In the genomic region with DNA sequence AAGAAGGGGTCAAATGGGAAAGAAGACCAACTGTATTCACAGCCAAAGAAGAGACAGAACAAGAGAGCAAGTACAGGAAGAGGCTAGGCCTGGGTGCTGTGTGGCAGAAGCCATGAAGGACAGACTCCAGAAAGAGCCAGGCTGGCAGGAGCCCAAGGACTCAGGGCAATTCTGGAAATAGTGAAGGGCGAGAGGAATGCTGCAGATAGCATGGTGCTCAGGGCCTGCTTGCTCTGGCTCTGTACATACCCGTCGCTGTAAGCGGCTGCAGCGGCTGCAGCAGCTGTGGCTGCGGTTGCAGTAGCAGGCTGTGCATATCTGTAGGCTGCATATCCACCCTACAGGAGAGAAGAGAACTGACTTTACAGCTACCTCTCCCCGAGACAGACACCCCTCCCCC, we compare ENCODE assay signal across 16 mouse cellular contexts. TPM values are rescaled to one million over a fixed set of nuclear protein-coding genes. Genes with fewer than 3 reads are reported as not detected.
DNase-seq lines count a peak whose midpoint lies in the region; ATAC-seq and TF ChIP-seq lines count a peak whose summit lies in the region.
"Had no signal": no experiment of that assay in that cellular context is flagged by ENCODE, and none has a peak within 500 bp of the region (broad histone marks: within the 10 kb centered on the region; RNA-seq: fewer than 3 reads in every experiment).

No protein-coding gene starts in this region.

- no peak overlapping the region for H3K27ac ChIP-seq in testis, adult 2 months (ENCODE audit: control insufficient read depth, insufficient read depth, low read depth, low read length)
- peak overlapping the region; percentile 89 for H3K27ac ChIP-seq in heart, embryonic 12.5 days (ENCODE audit: poor library complexity, severe bottlenecking)
- H3K27ac ChIP-seq in stomach, postnatal 0 days (replicated peaks): no peak overlapping the region
- H3K27ac ChIP-seq: hindbrain, embryonic 10.5 days; kidney, postnatal 0 days had no signal

- peak; percentile 18; the same call in 1 of the 2 replicates for ATAC-seq in frontal cortex, adult (ENCODE audit: low TSS enrichment)
- peak; percentile 18; the same call in 1 of the 2 replicates for ATAC-seq in heart, embryonic 12.5 days (ENCODE audit: insufficient number of reproducible peaks, low FRiP score)
- no peak for ATAC-seq in stomach, postnatal 0 days (ENCODE audit: low FRiP score, low TSS enrichment)
- ATAC-seq: midbrain, embryonic 16.5 days had no signal

- H3K4me1 ChIP-seq in testis, adult 2 months (ENCODE audit: control insufficient read depth, insufficient read depth, low read length): peaks cover 1% of the 10 kb centered on the region; the same call in 1 of the 2 replicates
- peaks cover 33% of the 10 kb centered on the region for H3K4me1 ChIP-seq in heart, embryonic 12.5 days (replicated peaks)
- H3K4me1 ChIP-seq in stomach, postnatal 0 days (replicated peaks; ENCODE audit: control insufficient read depth, insufficient read depth): no peaks in the 10 kb centered on the region

- H3K4me2 ChIP-seq in heart, embryonic 12.5 days: 0 out of 2 replicates have a peak overlapping the region, but pooled peaks have one; percentile 5
- H3K4me2 ChIP-seq in stomach, postnatal 0 days (replicated peaks; ENCODE audit: low read depth): no peak overlapping the region
- H3K4me2 ChIP-seq: liver, embryonic 11.5 days had no signal

- no peaks in the 10 kb centered on the region for H3K9me3 ChIP-seq in heart, embryonic 12.5 days (replicated peaks)
- no peaks in the 10 kb centered on the region for H3K9me3 ChIP-seq in stomach, postnatal 0 days (ENCODE audit: control insufficient read depth, low read length)
- H3K9me3 ChIP-seq: hindbrain, embryonic 10.5 days had no signal

- WGBS in heart, embryonic 12.5 days: 27% methylated on average over 7 of the region's 7 CpGs
- 84% methylated on average over 7 of the region's 7 CpGs for WGBS in stomach, postnatal 0 days

- no peak for TF ChIP-seq CTCF in testis, adult 2 months (IDR thresholded peaks at IDR 0.05; ENCODE audit: control insufficient read depth, insufficient read depth, insufficient replicate concordance, low read depth, low read length)
- TF ChIP-seq CTCF in stomach, postnatal 0 days (IDR thresholded peaks at IDR 0.05; ENCODE audit: low read depth): no peak

- TF ChIP-seq POLR2A in testis, adult 2 months (IDR thresholded peaks at IDR 0.05; ENCODE audit: control insufficient read depth, low read depth, low read length): no peak

- no peak for DNase-seq in frontal cortex, postnatal 25 days (ENCODE audit: low spot score in 2 of 2)
- no peak for DNase-seq in testis, postnatal 14 days (ENCODE audit: low spot score)
- DNase-seq in urinary bladder, postnatal 10 days (ENCODE audit: low spot score): no peak
- DNase-seq in frontal cortex, postnatal 14 days (ENCODE audit: low spot score in 2 of 2): no peak
- no peak for DNase-seq in stomach, postnatal 0 days (ENCODE audit: low spot score)
- DNase-seq: embryo, embryonic 11 days; lung, postnatal 4 days; thymus, postnatal 14 days had no signal

- no peaks in the 10 kb centered on the region for H3K27me3 ChIP-seq in testis, adult 2 months (ENCODE audit: control insufficient read depth, insufficient read depth, low read length)
- H3K27me3 ChIP-seq in heart, embryonic 12.5 days (replicated peaks): no peaks in the 10 kb centered on the region
- no peaks in the 10 kb centered on the region for H3K27me3 ChIP-seq in stomach, postnatal 0 days (ENCODE audit: control insufficient read depth, insufficient read depth, low read length)

- H3K36me3 ChIP-seq in testis, adult 2 months (ENCODE audit: control insufficient read depth, insufficient read depth, low read length): no peaks in the 10 kb centered on the region; the same call in 1 of the 2 replicates
- H3K36me3 ChIP-seq in heart, embryonic 12.5 days: peaks cover 74% of the 10 kb centered on the region
- H3K36me3 ChIP-seq in stomach, postnatal 0 days (ENCODE audit: control insufficient read depth, insufficient read depth, low read length): peaks cover 12% of the 10 kb centered on the region

- no peak overlapping the region for H3K9ac ChIP-seq in heart, embryonic 12.5 days
- no peak overlapping the region for H3K9ac ChIP-seq in stomach, postnatal 0 days (ENCODE audit: low read length)

- peak overlapping the region; percentile 81 for H3K4me3 ChIP-seq in testis, adult 2 months (ENCODE audit: control insufficient read depth, low read depth, low read length)
- no peak overlapping the region for H3K4me3 ChIP-seq in heart, embryonic 12.5 days
- H3K4me3 ChIP-seq in stomach, postnatal 0 days (ENCODE audit: low read depth, low read length): no peak overlapping the region
- H3K4me3 ChIP-seq: hindbrain, embryonic 10.5 days had no signal

- no peak for TF ChIP-seq EP300 in stomach, postnatal 0 days (optimal IDR thresholded peaks at IDR 0.05)

RNA-seq across cellular contexts. Expression of a gene that starts 35.3 kb away (rescaled TPM):
- 0.43 and 0.58 TPM in 2 replicates for polyA plus RNA-seq in testis, adult 2 months (2012; rRNA removed)
- 209 and 214 TPM in 2 replicates for polyA plus RNA-seq in heart, embryonic 12.5 days (2016; fragmentation: Nextera tagmentation; extraction: Ambion mirVana)
- polyA plus RNA-seq in stomach, postnatal 0 days (2015; fragmentation: Nextera tagmentation; extraction: Ambion mirVana): 0.91 and 1.1 TPM in 2 replicates
- polyA plus RNA-seq: small intestine, adult 2 months had no signal

RNA-seq across cellular contexts. Expression of a gene that starts 41.3 kb away (rescaled TPM):
- polyA plus RNA-seq in testis, adult 2 months (2012; rRNA removed): 0.64 and 0.68 TPM in 2 replicates
- polyA plus RNA-seq in heart, embryonic 12.5 days (2016; fragmentation: Nextera tagmentation; extraction: Ambion mirVana): 0.36 TPM in 1 of 2 replicates, not detected in the other
- 0.25 and 0.51 TPM in 2 replicates for polyA plus RNA-seq in stomach, postnatal 0 days (2015; fragmentation: Nextera tagmentation; extraction: Ambion mirVana)
- polyA plus RNA-seq: hindbrain, embryonic 10.5 days; liver, embryonic 11.5 days; midbrain, embryonic 16.5 days had no signal

Comparison
In these comparisons a context has a peak if more than half of its experiments do, and no peak if none do; other contexts are left out.
1. RNA of a gene that starts 35.3 kb away (polyA plus RNA-seq): 209 to 214 TPM in heart, embryonic 12.5 days; 0.91 to 1.1 TPM in stomach, postnatal 0 days and 0.43 to 0.58 TPM in testis, adult 2 months; every median in the first group is over 100 times any median in the second.